Mouse (Mus musculus) G1E (cell line): Measurements from ENCODE around the gene Npc2. TPM values are rescaled to one million over a fixed set of nuclear protein-coding genes. Genes with fewer than 3 reads are reported as not detected.
A peak's percentile ranks its signal among the peaks of the same experiment; 100 is the strongest.

Source experiments
- ATAC-seq: 2 replicates; pipeline ENCODE4 v1.8.0; 2016; ENCODE audit warnings: mild to moderate bottlenecking; ENCODE audit not compliant: insufficient number of reproducible peaks, poor library complexity, low FRiP score, severe bottlenecking; ENCODE audit errors: extremely low read depth
- DNase-seq: peaks from one replicate; pipeline ENCODE4 v3.0.0; 2012; ENCODE audit warnings: low spot score
- H3K27me3 ChIP-seq: 2 replicates; pipeline ENCODE4 v1.6.1; 2012; ENCODE audit warnings: mild to moderate bottlenecking, low read length, inconsistent platforms; ENCODE audit not compliant: insufficient read depth
- H3K36me3 ChIP-seq: replicated peaks from 2 replicates; pipeline ENCODE3; 2012; ENCODE audit warnings: mild to moderate bottlenecking, inconsistent platforms
- H3K4me1 ChIP-seq: 2 replicates; pipeline ENCODE4 v1.6.1; 2012; ENCODE audit warnings: low read depth, low read length, inconsistent platforms, mixed read lengths; ENCODE audit not compliant: insufficient read depth
- H3K4me3 ChIP-seq: 2 replicates; pipeline ENCODE4 v1.5.1; 2012; ENCODE audit warnings: low read depth, mild to moderate bottlenecking, inconsistent platforms, low read length, moderate library complexity, mixed read lengths
- H3K9me3 ChIP-seq: replicated peaks from 2 replicates; pipeline ENCODE4 v1.6.1; 2012; ENCODE audit warnings: inconsistent platforms
- CTCF ChIP-seq: IDR thresholded peaks from 2 replicates; pipeline ENCODE4 v1.5.1; 2012; ENCODE audit warnings: low read depth, low read length, inconsistent platforms, mixed read lengths
- GATA1 ChIP-seq: IDR thresholded peaks from 2 replicates; pipeline ENCODE4 v1.6.1; 2012; ENCODE audit warnings: borderline replicate concordance, low read length, inconsistent platforms, mixed read lengths
- GATA2 ChIP-seq: IDR thresholded peaks from 2 replicates; pipeline ENCODE4 v1.6.1; 2012; ENCODE audit warnings: low read depth, low read length, inconsistent platforms, borderline replicate concordance
- POLR2AphosphoS5 ChIP-seq: IDR thresholded peaks from 2 replicates; pipeline ENCODE4 v1.6.1; 2012; ENCODE audit warnings: low read depth, low read length, inconsistent platforms; ENCODE audit not compliant: insufficient replicate concordance
- TAL1 ChIP-seq: conservative IDR thresholded peaks from 2 replicates; pipeline ENCODE4 v1.6.1; 2012; ENCODE audit warnings: low read depth, low read length, inconsistent platforms, mixed read lengths
- polyA plus RNA-seq: library from polyadenylated mRNA; stranded (reverse); fragments of >175 nt; gene quantifications from 2 replicates; pipeline ENCODE4 v1.2.3, GENCODE M21; 2012
- total RNA-seq, 2 experiments: library from RNA; stranded (forward) in 1 of 2; stranded (reverse) in 1 of 2; fragments of 200-1000 nt in 1 of 2; fragments of >200 nt in 1 of 2; fragmentation: Nextera tagmentation in 1 of 2; gene quantifications; 2 replicates each; pipeline ENCODE4 v1.2.3; 2014 to 2017

Gene Npc2
- total and polyA plus RNA-seq, 3 experiments = 43.2 to 219 (median 110) TPM

- peaks cover 2% of the 10 kb centered on the region; the same call in 1 of the 2 replicates for H3K27me3 ChIP-seq
- no peaks in the 10 kb centered on the region for H3K36me3 ChIP-seq
- DNase-seq (no peak), ATAC-seq (no peak)
- no peaks in the 10 kb centered on the region for H3K4me1 ChIP-seq
- TF ChIP-seq TAL1 = no peak
- TF ChIP-seq GATA2 = no peak
- no peak for TF ChIP-seq CTCF
- TF ChIP-seq POLR2AphosphoS5 = no peak
- TF ChIP-seq GATA1 = no peak
- no peaks in the 10 kb centered on the region for H3K9me3 ChIP-seq
- H3K4me3 ChIP-seq = no peak overlapping the region
Measured at GRCm38 (mm10) chr12:84718462-84719244, 54.3 kb downstream of the Npc2 start.

- DNase-seq (no peak), ATAC-seq (no peak)
- peaks cover 2% of the 10 kb centered on the region; the same call in 1 of the 2 replicates for H3K27me3 ChIP-seq
- no peak overlapping the region for H3K4me3 ChIP-seq
- no peak for TF ChIP-seq CTCF
- TF ChIP-seq POLR2AphosphoS5 = no peak
- no peak for TF ChIP-seq GATA2
- no peak for TF ChIP-seq TAL1
- TF ChIP-seq GATA1 = no peak
- H3K36me3 ChIP-seq = no peaks in the 10 kb centered on the region
- H3K4me1 ChIP-seq = peaks cover 16% of the 10 kb centered on the region
- no peaks in the 10 kb centered on the region for H3K9me3 ChIP-seq
Measured at GRCm38 (mm10) chr12:84714578-84714977, 58.4 kb downstream of the Npc2 start.

GRCm38 (mm10) chr12:84709842-84710439 lies 63.0 kb downstream of the Npc2 start:
- DNase-seq (peak; percentile 47), ATAC-seq (peak; percentile 34)
- Histone ChIP-seq H3K36me3 (no peaks in the 10 kb centered on the region), H3K27me3 (peaks cover 7% of the 10 kb centered on the region), H3K4me3 (no peak overlapping the region; the same call in 1 of the 2 replicates), H3K4me1 (peaks cover 36% of the 10 kb centered on the region), H3K9me3 (no peaks in the 10 kb centered on the region)
- TF ChIP-seq GATA1 (no peak), TAL1 (peak; percentile 60)

GRCm38 (mm10) chr12:84707804-84708203 lies 65.1 kb downstream of the Npc2 start:
- ATAC-seq (no peak), DNase-seq (no peak)
- H3K9me3 ChIP-seq = no peaks in the 10 kb centered on the region
- H3K4me3 ChIP-seq = no peak overlapping the region
- TF ChIP-seq POLR2AphosphoS5 (no peak), GATA2 (no peak), CTCF (no peak), TAL1 (no peak), GATA1 (no peak)
- peaks cover 36% of the 10 kb centered on the region for H3K4me1 ChIP-seq
- H3K36me3 ChIP-seq = no peaks in the 10 kb centered on the region
- H3K27me3 ChIP-seq = peaks cover 21% of the 10 kb centered on the region

GRCm38 (mm10) chr12:84706886-84707285 lies 66.1 kb downstream of the Npc2 start:
- DNase-seq (no peak), ATAC-seq (no peak)
- Histone ChIP-seq H3K36me3 (no peaks in the 10 kb centered on the region), H3K4me3 (no peak overlapping the region), H3K9me3 (no peaks in the 10 kb centered on the region), H3K4me1 (peaks cover 31% of the 10 kb centered on the region), H3K27me3 (peaks cover 31% of the 10 kb centered on the region)
- no peak for TF ChIP-seq POLR2AphosphoS5
- TF ChIP-seq CTCF = no peak
- no peak for TF ChIP-seq GATA1

Other genes starting within 250 kb of the Npc2 start
- not detected in 2 replicates for gene Vsx2, start 203.4 kb downstream of the Npc2 start, total RNA-seq (2014; fragmentation: Nextera tagmentation)
- gene Vsx2, start 203.4 kb downstream of the Npc2 start, total RNA-seq (2017) = 0.05 and 0.06 TPM in 2 replicates
- gene Vsx2, start 203.4 kb downstream of the Npc2 start, polyA plus RNA-seq = not detected in 2 replicates
- gene Abcd4, start 155.7 kb downstream of the Npc2 start, total RNA-seq (2014; fragmentation: Nextera tagmentation) = 11.9 and 31.2 TPM in 2 replicates
- 8.7 TPM in 2 replicates for gene Abcd4, start 155.7 kb downstream of the Npc2 start, total RNA-seq (2017)
- 2.9 and 5.3 TPM in 2 replicates for gene Abcd4, start 155.7 kb downstream of the Npc2 start, polyA plus RNA-seq
- not detected in 2 replicates for gene Vrtn, start 132.1 kb downstream of the Npc2 start, total RNA-seq (2014; fragmentation: Nextera tagmentation)
- gene Vrtn, start 132.1 kb downstream of the Npc2 start, total RNA-seq (2017) = 0.05 TPM in 1 of 2 replicates, not detected in the other
- gene Vrtn, start 132.1 kb downstream of the Npc2 start, polyA plus RNA-seq = not detected in 2 replicates
- not detected in 2 replicates for gene Syndig1l, start 74.3 kb downstream of the Npc2 start, total RNA-seq (2014; fragmentation: Nextera tagmentation)
- gene Syndig1l, start 74.3 kb downstream of the Npc2 start, total RNA-seq (2017) = 0.05 TPM in 1 of 2 replicates, not detected in the other
- gene Syndig1l, start 74.3 kb downstream of the Npc2 start, polyA plus RNA-seq = not detected in 2 replicates
- gene Isca2, start 99 bp upstream of the Npc2 start, total RNA-seq (2014; fragmentation: Nextera tagmentation) = 198 and 207 TPM in 2 replicates
- 80.7 and 93.5 TPM in 2 replicates for gene Isca2, start 99 bp upstream of the Npc2 start, total RNA-seq (2017)
- gene Isca2, start 99 bp upstream of the Npc2 start, polyA plus RNA-seq = 52.3 and 55.1 TPM in 2 replicates
- gene Ltbp2, start 103.4 kb upstream of the Npc2 start, total RNA-seq (2014; fragmentation: Nextera tagmentation) = not detected in 2 replicates
- gene Ltbp2, start 103.4 kb upstream of the Npc2 start, total RNA-seq (2017) = under 0.01 and 0.44 TPM in 2 replicates
- gene Ltbp2, start 103.4 kb upstream of the Npc2 start, polyA plus RNA-seq = not detected in 2 replicates
- 81.6 and 91.3 TPM in 2 replicates for gene Fcf1, start 197.7 kb upstream of the Npc2 start, total RNA-seq (2014; fragmentation: Nextera tagmentation)
- gene Fcf1, start 197.7 kb upstream of the Npc2 start, total RNA-seq (2017) = 236 and 288 TPM in 2 replicates
- gene Fcf1, start 197.7 kb upstream of the Npc2 start, polyA plus RNA-seq = 20.8 and 30.0 TPM in 2 replicates
- gene Arel1, start 197.7 kb upstream of the Npc2 start, total RNA-seq (2014; fragmentation: Nextera tagmentation) = 125 and 130 TPM in 2 replicates
- gene Arel1, start 197.7 kb upstream of the Npc2 start, total RNA-seq (2017) = 122 and 124 TPM in 2 replicates
- 7.4 and 12.7 TPM in 2 replicates for gene Arel1, start 197.7 kb upstream of the Npc2 start, polyA plus RNA-seq
- gene Ylpm1, start 223.2 kb upstream of the Npc2 start, total RNA-seq (2014; fragmentation: Nextera tagmentation) = 148 and 153 TPM in 2 replicates
- gene Ylpm1, start 223.2 kb upstream of the Npc2 start, total RNA-seq (2017) = 60.8 and 61.7 TPM in 2 replicates
- gene Ylpm1, start 223.2 kb upstream of the Npc2 start, polyA plus RNA-seq = 65.5 and 77.0 TPM in 2 replicates